Mouse (Mus musculus): ENCODE measurements around the gene Runx1. TPM values are rescaled to one million over a fixed set of nuclear protein-coding genes. Genes with fewer than 3 reads are reported as not detected.

Runx1 gene
- polyA plus RNA-seq, 1 experiment from 2014 or later = 9.1 TPM

GRCm38 (mm10) chr16:92575792-92576191, 250.2 kb downstream of the Runx1 start:
- ATAC-seq (no peak), DNase-seq (ENCODE audit: low spot score) (no peak)
- Histone ChIP-seq H3K4me1 (ENCODE audit: insufficient read depth, low read depth, low read length) (no peaks in the 10 kb centered on the region), H3K27ac (ENCODE audit: low read length) (no peak overlapping the region), H3K9ac (replicated peaks; ENCODE audit: low read depth) (no peak overlapping the region), H3K4me2 (replicated peaks; ENCODE audit: low read depth, low read length) (no peak overlapping the region), H3K4me3 (ENCODE audit: low read depth, low read length) (no peak overlapping the region), H3K36me3 (ENCODE audit: insufficient read depth, low read length) (no peaks in the 10 kb centered on the region), H3K9me3 (ENCODE audit: low read length) (no peaks in the 10 kb centered on the region), H3K27me3 (replicated peaks; ENCODE audit: insufficient read depth, low read length) (no peaks in the 10 kb centered on the region)
- 68% methylated on average over 10 of the region's 10 CpGs for WGBS
- TF ChIP-seq EP300 (IDR thresholded peaks at IDR 0.05) (no peak), CTCF (IDR thresholded peaks at IDR 0.05) (no peak)

GRCm38 (mm10) chr16:92573193-92573592, 252.8 kb downstream of the Runx1 start:
- 41% methylated on average over 4 of the region's 4 CpGs for WGBS
- peak; percentile 51 for DNase-seq (ENCODE audit: low spot score)
- Histone ChIP-seq H3K4me2 (replicated peaks; ENCODE audit: low read depth, low read length) (no peak overlapping the region), H3K27me3 (replicated peaks; ENCODE audit: insufficient read depth, low read length) (no peaks in the 10 kb centered on the region), H3K36me3 (ENCODE audit: insufficient read depth, low read length) (no peaks in the 10 kb centered on the region), H3K4me3 (ENCODE audit: low read depth, low read length) (no peak overlapping the region), H3K9me3 (ENCODE audit: low read length) (no peaks in the 10 kb centered on the region), H3K9ac (replicated peaks; ENCODE audit: low read depth) (no peak overlapping the region), H3K27ac (ENCODE audit: low read length) (peak overlapping the region; percentile 21; the same call in 1 of the 2 replicates), H3K4me1 (ENCODE audit: insufficient read depth, low read depth, low read length) (no peaks in the 10 kb centered on the region)
- ATAC-seq = peak; percentile 49
- TF ChIP-seq CTCF (IDR thresholded peaks at IDR 0.05) (no peak), EP300 (IDR thresholded peaks at IDR 0.05) (no peak)

GRCm38 (mm10) chr16:92571246-92571645, 254.7 kb downstream of the Runx1 start:
- Histone ChIP-seq H3K36me3 (ENCODE audit: insufficient read depth, low read length) (no peaks in the 10 kb centered on the region), H3K27ac (ENCODE audit: low read length) (no peak overlapping the region), H3K27me3 (replicated peaks; ENCODE audit: insufficient read depth, low read length) (no peaks in the 10 kb centered on the region), H3K4me3 (ENCODE audit: low read depth, low read length) (no peak overlapping the region), H3K9ac (replicated peaks; ENCODE audit: low read depth) (no peak overlapping the region), H3K4me1 (ENCODE audit: insufficient read depth, low read depth, low read length) (no peaks in the 10 kb centered on the region), H3K9me3 (ENCODE audit: low read length) (no peaks in the 10 kb centered on the region), H3K4me2 (replicated peaks; ENCODE audit: low read depth, low read length) (no peak overlapping the region)
- 80% methylated on average over 11 of the region's 11 CpGs for WGBS
- DNase-seq (ENCODE audit: low spot score) (peak; percentile 24), ATAC-seq (no peak; the same call in 1 of the 2 replicates)
- 0 out of 2 replicates have a peak, but pooled peaks have one; percentile 15 for TF ChIP-seq CTCF (IDR thresholded peaks at IDR 0.05)
- no peak for TF ChIP-seq EP300 (IDR thresholded peaks at IDR 0.05)

GRCm38 (mm10) chr16:92566146-92566545, 259.8 kb downstream of the Runx1 start:
- WGBS = 16% methylated on average over 5 of the region's 5 CpGs

GRCm38 (mm10) chr16:92565708-92566107, 260.2 kb downstream of the Runx1 start:
- peak overlapping the region; percentile 47 for H3K4me2 ChIP-seq (replicated peaks; ENCODE audit: low read depth, low read length)
- TF ChIP-seq CTCF (IDR thresholded peaks at IDR 0.05) = peak; percentile 96
- TF ChIP-seq EP300 (IDR thresholded peaks at IDR 0.05) = no peak
- no peak overlapping the region for H3K27ac ChIP-seq (ENCODE audit: low read length)
- ATAC-seq = peak; percentile 68
- H3K9me3 ChIP-seq (ENCODE audit: low read length) = no peaks in the 10 kb centered on the region
- H3K4me1 ChIP-seq (ENCODE audit: insufficient read depth, low read depth, low read length) = no peaks in the 10 kb centered on the region
- no peaks in the 10 kb centered on the region for H3K36me3 ChIP-seq (ENCODE audit: insufficient read depth, low read length)
- 2% methylated on average over 6 of the region's 6 CpGs for WGBS
- no peak overlapping the region for H3K4me3 ChIP-seq (ENCODE audit: low read depth, low read length)
- peak; percentile 90 for DNase-seq (ENCODE audit: low spot score)
- no peak overlapping the region for H3K9ac ChIP-seq (replicated peaks; ENCODE audit: low read depth)
- H3K27me3 ChIP-seq (replicated peaks; ENCODE audit: insufficient read depth, low read length) = no peaks in the 10 kb centered on the region

More at GRCm38 (mm10) chr16:92566146-92566545, 259.8 kb downstream of the Runx1 start:
- no peaks in the 10 kb centered on the region for H3K9me3 ChIP-seq (ENCODE audit: low read length)
- H3K9ac ChIP-seq (replicated peaks; ENCODE audit: low read depth) = no peak overlapping the region
- no peak overlapping the region for H3K4me2 ChIP-seq (replicated peaks; ENCODE audit: low read depth, low read length)
- H3K4me3 ChIP-seq (ENCODE audit: low read depth, low read length) = no peak overlapping the region
- H3K27me3 ChIP-seq (replicated peaks; ENCODE audit: insufficient read depth, low read length) = no peaks in the 10 kb centered on the region
- no peaks in the 10 kb centered on the region for H3K4me1 ChIP-seq (ENCODE audit: insufficient read depth, low read depth, low read length)
- DNase-seq (ENCODE audit: low spot score) = peak; percentile 11
- H3K36me3 ChIP-seq (ENCODE audit: insufficient read depth, low read length) = no peaks in the 10 kb centered on the region
- TF ChIP-seq EP300 (IDR thresholded peaks at IDR 0.05) (no peak), CTCF (IDR thresholded peaks at IDR 0.05) (no peak)
- H3K27ac ChIP-seq (ENCODE audit: low read length) = no peak overlapping the region
- ATAC-seq = no peak

- TF ChIP-seq CTCF (IDR thresholded peaks at IDR 0.05) = no peak
- TF ChIP-seq EP300 (IDR thresholded peaks at IDR 0.05) = no peak
- H3K4me1 ChIP-seq (ENCODE audit: insufficient read depth, low read depth, low read length) = no peaks in the 10 kb centered on the region
- H3K4me2 ChIP-seq (replicated peaks; ENCODE audit: low read depth, low read length) = peak overlapping the region; percentile 47
- H3K4me3 ChIP-seq (ENCODE audit: low read depth, low read length) = no peak overlapping the region
- peak; percentile 14 for DNase-seq (ENCODE audit: low spot score)
- no peaks in the 10 kb centered on the region for H3K27me3 ChIP-seq (replicated peaks; ENCODE audit: insufficient read depth, low read length)
- no peaks in the 10 kb centered on the region for H3K9me3 ChIP-seq (ENCODE audit: low read length)
- H3K9ac ChIP-seq (replicated peaks; ENCODE audit: low read depth) = no peak overlapping the region
- ATAC-seq = no peak; the same call in 1 of the 2 replicates
- 36% methylated on average over 11 of the region's 11 CpGs for WGBS
- no peaks in the 10 kb centered on the region for H3K36me3 ChIP-seq (ENCODE audit: insufficient read depth, low read length)
- no peak overlapping the region for H3K27ac ChIP-seq (ENCODE audit: low read length)
Measured at GRCm38 (mm10) chr16:92565291-92565690, 260.7 kb downstream of the Runx1 start.

- no peak overlapping the region for H3K9ac ChIP-seq (replicated peaks; ENCODE audit: low read depth)
- WGBS = 83% methylated on average over 1 of the region's 1 CpGs
- TF ChIP-seq EP300 (IDR thresholded peaks at IDR 0.05) = no peak
- no peak for TF ChIP-seq CTCF (IDR thresholded peaks at IDR 0.05)
- ATAC-seq (no peak), DNase-seq (ENCODE audit: low spot score) (no peak)
- no peaks in the 10 kb centered on the region for H3K36me3 ChIP-seq (ENCODE audit: insufficient read depth, low read length)
- H3K4me3 ChIP-seq (ENCODE audit: low read depth, low read length) = no peak overlapping the region
- H3K4me1 ChIP-seq (ENCODE audit: insufficient read depth, low read depth, low read length) = no peaks in the 10 kb centered on the region
- no peaks in the 10 kb centered on the region for H3K9me3 ChIP-seq (ENCODE audit: low read length)
- no peak overlapping the region for H3K4me2 ChIP-seq (replicated peaks; ENCODE audit: low read depth, low read length)
- no peak overlapping the region for H3K27ac ChIP-seq (ENCODE audit: low read length)
- H3K27me3 ChIP-seq (replicated peaks; ENCODE audit: insufficient read depth, low read length) = no peaks in the 10 kb centered on the region
Measured at GRCm38 (mm10) chr16:92555051-92555450, 270.9 kb downstream of the Runx1 start.
